29 mouse cellular contexts compared by ENCODE assay signal in genomic region chr5:49980727-49981126, GRCm38 (mm10).
DNase-seq lines count a peak whose midpoint lies in the region; ATAC-seq lines count a peak whose summit lies in the region.
"Had no signal": no experiment of that assay in that cellular context is flagged by ENCODE, and none has a peak within 500 bp of the region (broad histone marks: within the 10 kb centered on the region; RNA-seq: fewer than 3 reads in every experiment).

No protein-coding gene starts in this region.

- ATAC-seq in forebrain, embryonic 11.5 days (replicated peaks; ENCODE audit: low FRiP score): no peak
- no peak for ATAC-seq in forebrain, embryonic 16.5 days
- ATAC-seq in kidney, embryonic 15.5 days (replicated peaks; ENCODE audit: low FRiP score): no peak
- ATAC-seq in lung, embryonic 16.5 days (ENCODE audit: low read depth): peak; percentile 43; the same call in 1 of the 2 replicates
- ATAC-seq in megakaryocyte-erythroid progenitor cell, adult 5-6 weeks (replicated peaks; ENCODE audit: low FRiP score, low TSS enrichment, poor library complexity, severe bottlenecking): peak; percentile 77
- ATAC-seq: intestine, postnatal 0 days had no signal

- 87% methylated on average over 5 of the region's 5 CpGs for WGBS in forebrain, embryonic 11.5 days
- WGBS in forebrain, embryonic 16.5 days: 73% methylated on average over 5 of the region's 5 CpGs
- WGBS in kidney, embryonic 15.5 days: 48% methylated on average over 5 of the region's 5 CpGs
- whole genome bisulfite sequencing in lung, embryonic 16.5 days: 24% methylated on average over 5 of the region's 5 CpGs

- H3K36me3 ChIP-seq in forebrain, embryonic 11.5 days (ENCODE audit: control insufficient read depth, insufficient read depth, low read length): peaks cover 1% of the 10 kb centered on the region; the same call in 1 of the 2 replicates
- peaks cover 2% of the 10 kb centered on the region; the same call in 1 of the 2 replicates for H3K36me3 ChIP-seq in forebrain, embryonic 16.5 days (ENCODE audit: control insufficient read depth, insufficient read depth)
- peaks cover 40% of the 10 kb centered on the region for H3K36me3 ChIP-seq in kidney, embryonic 15.5 days
- peaks cover 4% of the 10 kb centered on the region; the same call in 1 of the 2 replicates for H3K36me3 ChIP-seq in lung, embryonic 16.5 days (ENCODE audit: control insufficient read depth, insufficient read depth, low read length)
- H3K36me3 ChIP-seq: G1E had no signal

- no peaks in the 10 kb centered on the region for H3K4me1 ChIP-seq in forebrain, embryonic 11.5 days (replicated peaks; ENCODE audit: control insufficient read depth, insufficient read depth, low read length)
- no peaks in the 10 kb centered on the region for H3K4me1 ChIP-seq in forebrain, embryonic 16.5 days (replicated peaks; ENCODE audit: control insufficient read depth, insufficient read depth, low read length)
- H3K4me1 ChIP-seq in kidney, embryonic 15.5 days: no peaks in the 10 kb centered on the region
- H3K4me1 ChIP-seq in lung, embryonic 16.5 days (replicated peaks; ENCODE audit: control insufficient read depth, insufficient read depth, low read length): peaks cover 4% of the 10 kb centered on the region
- H3K4me1 ChIP-seq: embryonic facial prominence, embryonic 13.5 days; forebrain, embryonic 10.5 days; hindbrain, embryonic 13.5 days had no signal

- no peaks in the 10 kb centered on the region for H3K27me3 ChIP-seq in forebrain, embryonic 11.5 days (ENCODE audit: control insufficient read depth, insufficient read depth, low read length)
- H3K27me3 ChIP-seq in forebrain, embryonic 16.5 days (replicated peaks; ENCODE audit: control insufficient read depth, insufficient read depth, low read length): no peaks in the 10 kb centered on the region
- no peaks in the 10 kb centered on the region for H3K27me3 ChIP-seq in kidney, embryonic 15.5 days
- H3K27me3 ChIP-seq in lung, embryonic 16.5 days (ENCODE audit: control insufficient read depth, insufficient read depth, low read depth, low read length): no peaks in the 10 kb centered on the region
- H3K27me3 ChIP-seq: embryonic facial prominence, embryonic 13.5 days; hindbrain, embryonic 13.5 days; megakaryocyte, embryonic 14.5 days had no signal

- H3K27ac ChIP-seq in forebrain, embryonic 11.5 days (ENCODE audit: low read depth, low read length): no peak overlapping the region
- H3K27ac ChIP-seq in forebrain, embryonic 16.5 days (ENCODE audit: low read length): no peak overlapping the region
- H3K27ac ChIP-seq in kidney, embryonic 15.5 days: 0 out of 2 replicates have a peak overlapping the region, but pooled peaks have one; percentile 7
- no peak overlapping the region; the same call in 1 of the 2 replicates for H3K27ac ChIP-seq in lung, embryonic 16.5 days (ENCODE audit: low read length)
- H3K27ac ChIP-seq: embryonic facial prominence, embryonic 13.5 days; forebrain, embryonic 10.5 days; liver, embryonic 14.5 days had no signal

- H3K9ac ChIP-seq in forebrain, embryonic 11.5 days (ENCODE audit: low read length): no peak overlapping the region
- no peak overlapping the region for H3K9ac ChIP-seq in forebrain, embryonic 16.5 days (replicated peaks; ENCODE audit: low read depth, low read length)
- H3K9ac ChIP-seq in kidney, embryonic 15.5 days: no peak overlapping the region
- no peak overlapping the region for H3K9ac ChIP-seq in lung, embryonic 16.5 days (ENCODE audit: low read length)
- H3K9ac ChIP-seq: embryonic facial prominence, embryonic 13.5 days; hindbrain, embryonic 13.5 days; liver, embryonic 14.5 days had no signal

- no peaks in the 10 kb centered on the region for H3K9me3 ChIP-seq in forebrain, embryonic 11.5 days (ENCODE audit: control insufficient read depth, low read length)
- no peaks in the 10 kb centered on the region for H3K9me3 ChIP-seq in forebrain, embryonic 16.5 days (ENCODE audit: control insufficient read depth, low read length)
- no peaks in the 10 kb centered on the region for H3K9me3 ChIP-seq in kidney, embryonic 15.5 days (replicated peaks)
- no peaks in the 10 kb centered on the region for H3K9me3 ChIP-seq in lung, embryonic 16.5 days (ENCODE audit: control insufficient read depth, low read length)
- H3K9me3 ChIP-seq: embryonic facial prominence, embryonic 13.5 days; forebrain, embryonic 10.5 days; G1E; hindbrain, embryonic 13.5 days; megakaryocyte, embryonic 14.5 days had no signal

- DNase-seq in forebrain, embryonic 11.5 days (ENCODE audit: low spot score): peak; percentile 18
- no peak for DNase-seq in kidney, postnatal 14 days
- DNase-seq in lung, adult 18-20 months: no peak
- no peak for DNase-seq in cerebellum, adult 9-10 months
- DNase-seq: adrenal gland, postnatal 14 days; cerebellum, adult 11 months; cerebellum, adult 9-11 months; gastrocnemius, postnatal 14 days; heart, adult 11 months; heart, postnatal 36 days; kidney, adult 9 months; kidney, postnatal 4 days; layer of hippocampus, postnatal 36 days; left cerebral cortex, postnatal 4 days; lung, postnatal 14 days; midbrain, embryonic 14.5 days; thymus, postnatal 4 days had no signal

- no peak overlapping the region for H3K4me2 ChIP-seq in forebrain, embryonic 11.5 days (ENCODE audit: low read depth, low read length, severe bottlenecking)
- H3K4me2 ChIP-seq in forebrain, embryonic 16.5 days (ENCODE audit: low read length): no peak overlapping the region
- no peak overlapping the region for H3K4me2 ChIP-seq in kidney, embryonic 15.5 days
- no peak overlapping the region for H3K4me2 ChIP-seq in lung, embryonic 16.5 days (ENCODE audit: low read depth, low read length)
- H3K4me2 ChIP-seq: embryonic facial prominence, embryonic 13.5 days; heart, embryonic 11.5 days; hindbrain, embryonic 13.5 days had no signal

- no peak overlapping the region for H3K4me3 ChIP-seq in forebrain, embryonic 11.5 days (ENCODE audit: low read depth, low read length)
- no peak overlapping the region for H3K4me3 ChIP-seq in forebrain, embryonic 16.5 days (replicated peaks; ENCODE audit: low read length)
- no peak overlapping the region for H3K4me3 ChIP-seq in kidney, embryonic 15.5 days (replicated peaks)
- H3K4me3 ChIP-seq in lung, embryonic 16.5 days (ENCODE audit: low read length): no peak overlapping the region
- H3K4me3 ChIP-seq: embryonic facial prominence, embryonic 13.5 days; forebrain, embryonic 10.5 days; hindbrain, embryonic 13.5 days; megakaryocyte, embryonic 14.5 days had no signal

Comparison
In these comparisons a context has a peak if more than half of its experiments do, and no peak if none do; other contexts are left out.
1. ATAC-seq: peak in lung, embryonic 16.5 days (single experiment) and megakaryocyte-erythroid progenitor cell, adult 5-6 weeks (single experiment); none in forebrain, embryonic 11.5 days (single experiment), forebrain, embryonic 16.5 days (single experiment) and kidney, embryonic 15.5 days (single experiment).